Mouse (Mus musculus): Measurements from ENCODE around the gene Agl.
"Not testable (repeated sequence)": the region's sequence is repeated elsewhere in the genome, so short reads cannot be mapped to it uniquely, and the experiment has no call there.

The Agl gene

GRCm38 (mm10) chr3:116815916-116816315, 8.0 kb upstream of the Agl start:
- DNase-seq (ENCODE audit: low spot score): no peak

- DNase-seq (ENCODE audit: low spot score): no peak
Measured at GRCm38 (mm10) chr3:116815305-116815797, 7.4 kb upstream of the Agl start.

GRCm38 (mm10) chr3:116812946-116813345, 5.0 kb upstream of the Agl start:
- no peak for DNase-seq (ENCODE audit: low spot score)

GRCm38 (mm10) chr3:116810351-116810750, 2.4 kb upstream of the Agl start:
- not testable (repeated sequence) for DNase-seq (ENCODE audit: low spot score)

GRCm38 (mm10) chr3:116809221-116809620, 1.3 kb upstream of the Agl start:
- DNase-seq (ENCODE audit: low spot score): no peak

- no peak for DNase-seq (ENCODE audit: low spot score)
Measured at GRCm38 (mm10) chr3:116808507-116809217, 696 bp upstream of the Agl start.

- no peak for DNase-seq (ENCODE audit: low spot score)
Measured at GRCm38 (mm10) chr3:116805866-116806265, 2.1 kb downstream of the Agl start.

- DNase-seq (ENCODE audit: low spot score): no peak
Measured at GRCm38 (mm10) chr3:116804746-116805285, 3.1 kb downstream of the Agl start.

GRCm38 (mm10) chr3:116801755-116802154, 6.2 kb downstream of the Agl start:
- DNase-seq (ENCODE audit: low spot score): no peak

GRCm38 (mm10) chr3:116798821-116799510, 9.0 kb downstream of the Agl start:
- no peak for DNase-seq (ENCODE audit: low spot score)

GRCm38 (mm10) chr3:116788851-116789250, 19.1 kb downstream of the Agl start:
- no peak for DNase-seq (ENCODE audit: low spot score)

GRCm38 (mm10) chr3:116786543-116786942, 21.4 kb downstream of the Agl start:
- DNase-seq (ENCODE audit: low spot score): no peak

GRCm38 (mm10) chr3:116785820-116786219, 22.1 kb downstream of the Agl start:
- no peak for DNase-seq (ENCODE audit: low spot score)

- DNase-seq (ENCODE audit: low spot score): no peak
Measured at GRCm38 (mm10) chr3:116784811-116785210, 23.2 kb downstream of the Agl start.

GRCm38 (mm10) chr3:116784290-116784689, 23.7 kb downstream of the Agl start:
- no peak for DNase-seq (ENCODE audit: low spot score)

- no peak for DNase-seq (ENCODE audit: low spot score)
Measured at GRCm38 (mm10) chr3:116776961-116777360, 31.0 kb downstream of the Agl start.

GRCm38 (mm10) chr3:116773836-116774235, 34.1 kb downstream of the Agl start:
- DNase-seq (ENCODE audit: low spot score): no peak

- no peak for DNase-seq (ENCODE audit: low spot score)
Measured at GRCm38 (mm10) chr3:116771597-116771996, 36.4 kb downstream of the Agl start.

- peak; percentile 42 for DNase-seq (ENCODE audit: low spot score)
Measured at GRCm38 (mm10) chr3:116766963-116767362, 41.0 kb downstream of the Agl start.

GRCm38 (mm10) chr3:116752818-116753217, 55.1 kb downstream of the Agl start:
- no peak for DNase-seq (ENCODE audit: low spot score)

- peak; percentile 65 for DNase-seq (ENCODE audit: low spot score)
Measured at GRCm38 (mm10) chr3:116751191-116751860, 56.6 kb downstream of the Agl start.

GRCm38 (mm10) chr3:116748391-116749170, 59.4 kb downstream of the Agl start:
- DNase-seq (ENCODE audit: low spot score): peak; percentile 33

All from c-Kit-positive CD71-positive TER-119-positive erythroid progenitor cells, embryonic 14.5 days (primary cell).